ENCODE assay signal across 37 mouse cellular contexts in the genomic region with DNA sequence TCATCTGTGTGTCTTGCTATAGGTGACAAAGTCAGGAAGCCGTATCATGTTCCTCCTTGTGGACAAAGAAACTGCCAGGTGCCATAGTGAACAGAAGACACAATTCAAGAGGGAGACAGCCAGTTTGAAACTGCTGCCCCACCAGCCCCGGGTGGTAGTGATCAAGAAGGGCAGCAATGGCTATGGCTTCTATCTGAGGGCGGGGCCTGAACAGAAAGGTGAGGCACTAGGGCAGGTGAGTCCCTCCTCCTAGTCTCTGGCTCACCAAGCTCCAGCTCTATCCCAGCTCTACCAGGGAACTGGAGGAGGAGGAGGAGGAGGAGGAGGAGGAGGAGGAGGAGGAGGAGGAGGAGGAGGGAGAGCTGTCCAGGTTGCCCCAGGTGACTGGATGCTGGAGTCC. TPM values are rescaled to one million over a fixed set of nuclear protein-coding genes. Genes with fewer than 3 reads are reported as not detected.
"Had no signal": no experiment of that assay in that cellular context is flagged by ENCODE, and none has a peak within 500 bp of the region (broad histone marks: within the 10 kb centered on the region; RNA-seq: fewer than 3 reads in every experiment).

No protein-coding gene starts in this region.

- H3K4me2 ChIP-seq: forebrain, embryonic 15.5 days; heart, embryonic 12.5 days; hindbrain, embryonic 13.5 days; hindbrain, embryonic 15.5 days; kidney, embryonic 15.5 days; limb, embryonic 13.5 days; limb, embryonic 15.5 days; liver, embryonic 12.5 days had no signal

- H3K9ac ChIP-seq: forebrain, embryonic 15.5 days; forebrain, postnatal 0 days; heart, embryonic 12.5 days; hindbrain, embryonic 13.5 days; hindbrain, embryonic 15.5 days; kidney, embryonic 15.5 days; limb, embryonic 13.5 days; limb, embryonic 15.5 days; liver, embryonic 12.5 days; liver, embryonic 14.5 days had no signal

- DNase-seq: forebrain, postnatal 0 days; heart, adult 18-20 months; heart, postnatal 10 days; kidney, adult 11 months; kidney, adult 9 months; kidney, postnatal 36 days; layer of hippocampus, adult 9-11 months; layer of hippocampus, postnatal 36 days; left cerebral cortex, postnatal 4 days had no signal

- H3K36me3 ChIP-seq: forebrain, embryonic 15.5 days; heart, embryonic 10.5 days; heart, embryonic 12.5 days; hindbrain, embryonic 15.5 days; limb, embryonic 13.5 days; limb, embryonic 15.5 days had no signal

- H3K4me3 ChIP-seq: forebrain, embryonic 15.5 days; heart, embryonic 10.5 days; heart, embryonic 12.5 days; hindbrain, embryonic 13.5 days; hindbrain, embryonic 15.5 days; kidney, embryonic 15.5 days; limb, embryonic 13.5 days; limb, embryonic 15.5 days; liver, embryonic 12.5 days had no signal

- H3K27ac ChIP-seq: forebrain, embryonic 15.5 days; heart, embryonic 10.5 days; hindbrain, embryonic 13.5 days; hindbrain, embryonic 15.5 days; hindbrain, postnatal 0 days; kidney, embryonic 15.5 days; kidney, postnatal 0 days; limb, embryonic 13.5 days; limb, embryonic 15.5 days; liver, embryonic 12.5 days; liver, embryonic 14.5 days had no signal

- H3K27me3 ChIP-seq: forebrain, embryonic 15.5 days; hindbrain, embryonic 13.5 days; hindbrain, embryonic 15.5 days; kidney, embryonic 15.5 days; limb, embryonic 13.5 days; limb, embryonic 15.5 days; liver, embryonic 12.5 days had no signal

- ATAC-seq: forebrain, embryonic 15.5 days; forebrain, postnatal 0 days; hindbrain, postnatal 0 days; liver, embryonic 12.5 days had no signal

- H3K4me1 ChIP-seq: forebrain, embryonic 15.5 days; heart, embryonic 12.5 days; hindbrain, embryonic 13.5 days; hindbrain, embryonic 15.5 days; kidney, embryonic 15.5 days; limb, embryonic 13.5 days; limb, embryonic 15.5 days; liver, embryonic 12.5 days had no signal

- H3K9me3 ChIP-seq: forebrain, embryonic 15.5 days; heart, embryonic 10.5 days; heart, embryonic 12.5 days; hindbrain, embryonic 13.5 days; hindbrain, embryonic 15.5 days; kidney, embryonic 15.5 days; limb, embryonic 13.5 days; limb, embryonic 15.5 days; liver, embryonic 12.5 days had no signal

RNA-seq across cellular contexts. Expression of gene Cd160, which starts 26.7 kb away (rescaled TPM):
- total RNA-seq: forebrain, postnatal 0 days; gastrocnemius, adult 18-20 months; gastrocnemius, adult 8-10 months; gastrocnemius, postnatal 36 days; heart, adult 18-20 months; heart, adult 8-10 months; heart, postnatal 10 days; heart, postnatal 25 days; hindbrain, postnatal 0 days; layer of hippocampus, adult 18-20 months; layer of hippocampus, adult 8-10 months; layer of hippocampus, postnatal 14 days; layer of hippocampus, postnatal 36 days; left cerebral cortex, adult 18-20 months; left cerebral cortex, adult 8-10 months; left cerebral cortex, postnatal 10 days; left cerebral cortex, postnatal 25 days; left cerebral cortex, postnatal 4 days had no signal
- polyA plus RNA-seq: heart, embryonic 12.5 days; heart, embryonic 14.5 days had no signal

RNA-seq across cellular contexts. Expression of gene Pdzk1, which starts 26.7 kb away (rescaled TPM):
- total RNA-seq: forebrain, postnatal 0 days; gastrocnemius, adult 8-10 months; gastrocnemius, postnatal 36 days; heart, adult 18-20 months; heart, adult 8-10 months; heart, postnatal 25 days; left cerebral cortex, postnatal 10 days; left cerebral cortex, postnatal 4 days had no signal
- polyA plus RNA-seq: heart, embryonic 14.5 days; hindbrain, embryonic 11.5 days; hindbrain, embryonic 13.5 days; limb, embryonic 11.5 days; limb, embryonic 13.5 days had no signal

RNA-seq across cellular contexts. Expression of gene Gja5, which starts 48.7 kb away (rescaled TPM):
- total RNA-seq: hematopoietic stem cell, adult 5-6 weeks had no signal
